Mouse (Mus musculus): ENCODE results near the gene Tmem110.

DNA sequence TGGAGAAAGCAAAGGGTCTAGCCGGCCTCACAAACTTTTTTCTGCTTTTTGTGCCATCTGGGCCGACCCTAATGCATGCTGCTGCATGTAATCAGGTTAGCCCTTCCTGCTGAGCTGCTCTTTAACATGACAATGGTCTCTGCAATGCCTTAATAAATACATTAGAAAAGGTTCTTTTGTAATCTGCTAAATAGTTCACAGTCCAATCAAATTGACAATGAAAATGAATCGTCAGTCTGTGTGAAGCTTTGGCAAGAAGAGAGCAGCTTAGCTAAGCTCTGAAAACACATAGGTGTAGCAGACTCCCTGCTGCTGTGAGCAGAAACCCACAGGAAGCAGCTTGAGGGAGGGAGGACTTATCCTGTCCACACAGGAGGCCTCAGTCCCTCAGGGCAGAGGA, 74.6 kb downstream of the Tmem110 start:
- TF ChIP-seq CTCF (IDR thresholded peaks at IDR 0.05; ENCODE audit: extremely low read depth, insufficient read depth, low read length): no peak
- TF ChIP-seq POLR2A (IDR thresholded peaks at IDR 0.05; ENCODE audit: extremely low read depth, insufficient read depth, low read length): no peak
